Mouse (Mus musculus) stomach, postnatal 0 days (tissue): ENCODE data around the gene Mob4.

Source experiments
- CTCF ChIP-seq: IDR thresholded peaks from 2 replicates; pipeline ENCODE4 v1.5.1; 2016; ENCODE audit warnings: antibody characterized with exemption, low read depth, mild to moderate bottlenecking, moderate library complexity
- EP300 ChIP-seq: optimal IDR thresholded peaks from 2 replicates; pipeline ENCODE3; 2016; ENCODE audit warnings: antibody characterized with exemption

DNA sequence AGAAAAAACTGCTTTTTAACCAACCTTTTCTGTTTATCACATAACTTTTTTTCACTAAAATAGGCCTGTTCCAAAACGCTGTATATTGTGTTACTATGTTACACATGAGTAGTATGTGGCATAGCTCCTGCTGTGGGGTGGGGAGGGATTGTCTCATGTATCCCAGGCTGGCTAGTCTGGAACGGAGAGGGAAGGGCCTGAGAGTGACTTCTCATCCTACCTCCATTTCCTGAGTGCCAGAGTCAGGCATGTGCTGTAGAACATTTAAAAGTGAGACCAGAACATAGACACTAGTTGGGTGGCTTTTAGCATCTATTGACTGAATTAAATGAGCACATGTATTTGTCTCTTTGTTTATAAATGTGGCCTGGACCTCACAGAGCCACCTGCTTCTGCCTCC, 2.1 kb downstream of the Mob4 start:
- TF ChIP-seq CTCF = no peak
- no peak for TF ChIP-seq EP300
